Mouse (Mus musculus) E14TG2a.4 (cell line): Measurements from ENCODE around the gene Gm21954.

ENCODE experiments used
- CTCF ChIP-seq: conservative IDR thresholded peaks from 2 replicates; pipeline ENCODE4 v1.5.1; 2014; ENCODE audit warnings: low read length
- NANOG ChIP-seq: IDR thresholded peaks from 2 replicates; pipeline ENCODE4 v1.6.1; 2014; ENCODE audit warnings: borderline replicate concordance, low read length, mixed read lengths
- POU5F1 ChIP-seq: IDR thresholded peaks from 2 replicates; pipeline ENCODE4 v1.6.1; 2014; ENCODE audit warnings: low read length, borderline replicate concordance

GRCm38 (mm10) chr3:55434276-55434675 lies 37.7 kb downstream of the Gm21954 start:
- TF ChIP-seq CTCF (no peak), POU5F1 (no peak), NANOG (no peak)
